Comparison of ENCODE assay signal across 29 mouse cellular contexts in the genomic region with DNA sequence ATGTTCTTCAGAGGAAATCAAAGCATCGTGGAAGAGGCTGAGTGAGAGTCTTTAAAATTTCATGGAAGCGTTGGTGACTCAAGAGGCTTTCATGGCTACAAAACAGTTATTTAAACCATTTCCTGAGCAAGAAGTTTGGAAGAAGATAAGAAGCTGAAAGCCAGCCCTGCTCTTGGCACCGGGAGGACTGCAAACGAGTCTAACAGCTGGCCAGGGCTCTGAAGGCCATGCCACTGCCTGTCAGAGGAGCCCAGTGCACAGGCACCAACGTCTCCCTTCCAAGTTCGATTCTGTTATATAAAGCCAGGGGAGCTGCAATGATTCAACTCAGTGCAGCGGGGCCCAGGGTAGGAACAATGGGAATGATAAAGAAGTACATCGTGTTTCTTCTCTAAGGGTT. TPM values are rescaled to one million over a fixed set of nuclear protein-coding genes. Genes with fewer than 3 reads are reported as not detected.
DNase-seq lines count a peak whose midpoint lies in the region; TF ChIP-seq lines count a peak whose summit lies in the region.
"Had no signal": no experiment of that assay in that cellular context is flagged by ENCODE, and none has a peak within 500 bp of the region (broad histone marks: within the 10 kb centered on the region; RNA-seq: fewer than 3 reads in every experiment).

No protein-coding gene starts in this region.

- H3K4me3 ChIP-seq in gastrocnemius, adult 2 months: no peak overlapping the region
- H3K4me3 ChIP-seq: embryonic facial prominence, embryonic 10.5 days; embryonic facial prominence, embryonic 15.5 days; forebrain, embryonic 12.5 days; hindbrain, embryonic 12.5 days; intestine, embryonic 15.5 days; layer of hippocampus, adult 2 months; left cerebral cortex, adult 2 months; limb, embryonic 13.5 days; midbrain, embryonic 13.5 days; neural tube, embryonic 13.5 days had no signal

- TF ChIP-seq CTCF in gastrocnemius, adult 2 months (IDR thresholded peaks at IDR 0.05): no peak

- intact Hi-C loops in gastrocnemius, adult 2 months (cut with DNase I): no loop called here
- intact Hi-C loops in gastrocnemius, postnatal 36 days (cut with DNase I): no loop called here
- intact Hi-C loops in heart, postnatal 10 days (cut with DNase I): no loop called here
- intact Hi-C loops in heart, postnatal 25 days (cut with DNase I): no loop called here

- H3K27ac ChIP-seq in gastrocnemius, adult 2 months: no peak overlapping the region
- H3K27ac ChIP-seq: embryonic facial prominence, embryonic 10.5 days; embryonic facial prominence, embryonic 15.5 days; forebrain, embryonic 12.5 days; hindbrain, embryonic 12.5 days; hindbrain, postnatal 0 days; intestine, embryonic 15.5 days; layer of hippocampus, adult 2 months; left cerebral cortex, adult 2 months; limb, embryonic 13.5 days; macrophage; midbrain, embryonic 13.5 days; neural tube, embryonic 13.5 days had no signal

- peak; percentile 31 for DNase-seq in gastrocnemius, adult 2 months
- no peak for DNase-seq in gastrocnemius, postnatal 36 days
- peak; percentile 11 to 23 for DNase-seq in heart, postnatal 10 days
- no peak for DNase-seq in heart, postnatal 25 days (ENCODE audit: low spot score)
- peak; percentile 45 for DNase-seq in adrenal gland, adult 8-10 months
- peak; percentile 27 for DNase-seq in adrenal gland, postnatal 25 days
- no peak for DNase-seq in cerebellum, adult 9-10 months
- DNase-seq: cerebellum, adult 2 months; cerebellum, postnatal 25 days; forebrain, postnatal 0 days; gastrocnemius, postnatal 25 days; kidney, adult 2 months; kidney, postnatal 36 days; lung, postnatal 10 days; right cerebral cortex, adult 18-20 months; right cerebral cortex, postnatal 4 days had no signal

RNA-seq across cellular contexts. Expression of a gene that starts 51.8 kb away (rescaled TPM):
- 1 to 10 TPM in 1 of 2 experiments, under 1 TPM in 1; 0.33 to 1.3 TPM for total RNA-seq in gastrocnemius, adult 2 months (2021)
- total RNA-seq in gastrocnemius, postnatal 36 days (2021): 1 to 10 TPM in 1 of 2 experiments, under 1 TPM in 1; 0.84 to 1.0 TPM
- total RNA-seq in heart, postnatal 10 days (2021): 1 to 10 TPM; 2.4 to 3.7 TPM
- total RNA-seq in heart, postnatal 25 days (2021): 1 to 10 TPM; 3.1 to 3.5 TPM
- total RNA-seq in adrenal gland, adult 8-10 months (2022): 1 to 10 TPM; 2.2 to 5.8 (median 3.8) TPM
- total RNA-seq in adrenal gland, postnatal 25 days (2021): 1.9 and 2.9 TPM in 2 replicates
- total RNA-seq: MEL had no signal

Comparison
In these comparisons a context has a peak if more than half of its experiments do, and no peak if none do; other contexts are left out.
1. DNase-seq: peak in gastrocnemius, adult 2 months (single experiment), heart, postnatal 10 days (2 of 2), adrenal gland, adult 8-10 months (single experiment) and adrenal gland, postnatal 25 days (single experiment); none in gastrocnemius, postnatal 36 days (0 of 2), heart, postnatal 25 days (single experiment) and cerebellum, adult 9-10 months (single experiment).